Mouse (Mus musculus) kidney, embryonic 16.5 days (tissue): ENCODE measurements around the gene Apba1. TPM values are rescaled to one million over a fixed set of nuclear protein-coding genes. Genes with fewer than 3 reads are reported as not detected.

ENCODE experiments used
- ATAC-seq: fragments of 200-750 bp; cut with Nextera tagmentation; 2 replicates; pipeline ENCODE4 v1.8.0; 2017; ENCODE audit warnings: moderate TSS enrichment; ENCODE audit not compliant: low FRiP score, low TSS enrichment
- H3K27ac ChIP-seq: fragments of 300-500 bp; sonication (generic); 2 replicates; pipeline ENCODE4 v1.5.1; 2014; ENCODE audit warnings: low read length
- H3K27me3 ChIP-seq: fragments of 300-500 bp; sonication (generic); 2 replicates; pipeline ENCODE4 v1.6.1; 2014; ENCODE audit warnings: low read length, control low read depth, mixed read lengths; ENCODE audit not compliant: insufficient read depth
- H3K36me3 ChIP-seq: fragments of 300-500 bp; sonication (generic); 2 replicates; pipeline ENCODE4 v1.6.1; 2014; ENCODE audit warnings: low read length, control low read depth, mixed read lengths; ENCODE audit not compliant: insufficient read depth
- H3K4me1 ChIP-seq: fragments of 300-500 bp; sonication (generic); 2 replicates; pipeline ENCODE4 v1.6.1; 2014; ENCODE audit warnings: low read length, control low read depth, mixed read lengths; ENCODE audit not compliant: insufficient read depth
- H3K4me2 ChIP-seq: fragments of 300-500 bp; sonication (generic); replicated peaks from 2 replicates; pipeline ENCODE4 v1.6.1; 2014; ENCODE audit warnings: low read depth, low read length
- H3K4me3 ChIP-seq: fragments of 300-500 bp; sonication (generic); 2 replicates; pipeline ENCODE4 v1.5.1; 2014; ENCODE audit warnings: mild to moderate bottlenecking, low read length
- H3K9ac ChIP-seq: fragments of 300-500 bp; sonication (generic); replicated peaks from 2 replicates; pipeline ENCODE4 v1.6.1; 2014; ENCODE audit warnings: low read length
- H3K9me3 ChIP-seq: fragments of 300-500 bp; sonication (generic); 2 replicates; pipeline ENCODE4 v1.6.1; 2016; ENCODE audit warnings: low read length, control low read depth
- WGBS: fragments of 180-500 bp; shearing (Covaris S2); extraction: QIAGEN DNeasy Blood & Tissue Kit; methylation state at CpG from one replicate; pipeline ENCODE4 v1.1.7; 2014; 5-methylcytosine and 5-hydroxymethylcytosine counted together
- polyA plus RNA-seq: library from polyadenylated mRNA; unstranded; fragments of >200 nt; fragmentation: Nextera tagmentation; extraction: Ambion mirVana; gene quantifications from 2 replicates; pipeline ENCODE4 v1.2.1, GENCODE M21; 2015

Gene Apba1
- polyA plus RNA-seq, 1 experiment from 2014 or later, result 0.91 TPM

GRCm38 (mm10) chr19:23801174-23801573, 42.5 kb downstream of the Apba1 start:
- Histone ChIP-seq H3K9me3 (no peaks in the 10 kb centered on the region), H3K9ac (no peak overlapping the region), H3K27me3 (no peaks in the 10 kb centered on the region), H3K4me3 (no peak overlapping the region), H3K4me2 (no peak overlapping the region), H3K4me1 (no peaks in the 10 kb centered on the region), H3K27ac (no peak overlapping the region), H3K36me3 (no peaks in the 10 kb centered on the region)
- WGBS, result 69% methylated on average over 1 of the region's 1 CpGs
- no peak for ATAC-seq

- Histone ChIP-seq H3K4me3 (no peak overlapping the region), H3K4me1 (peaks cover 11% of the 10 kb centered on the region), H3K36me3 (no peaks in the 10 kb centered on the region), H3K9ac (no peak overlapping the region), H3K9me3 (no peaks in the 10 kb centered on the region), H3K4me2 (no peak overlapping the region), H3K27ac (no peak overlapping the region), H3K27me3 (no peaks in the 10 kb centered on the region)
- 63% methylated on average over 4 of the region's 4 CpGs for WGBS
- no peak for ATAC-seq
Observed at GRCm38 (mm10) chr19:23803221-23803870, 44.7 kb downstream of the Apba1 start.

GRCm38 (mm10) chr19:23806796-23807195, 48.1 kb downstream of the Apba1 start:
- peak; percentile 64; the same call in 1 of the 2 replicates for ATAC-seq
- peaks cover 18% of the 10 kb centered on the region for H3K4me1 ChIP-seq
- WGBS, result 28% methylated on average over 6 of the region's 6 CpGs
- no peak overlapping the region for H3K4me3 ChIP-seq
- no peaks in the 10 kb centered on the region for H3K36me3 ChIP-seq
- no peaks in the 10 kb centered on the region for H3K9me3 ChIP-seq
- H3K9ac ChIP-seq, result no peak overlapping the region
- 0 out of 2 replicates have a peak overlapping the region, but pooled peaks have one; percentile 11 for H3K27ac ChIP-seq
- H3K4me2 ChIP-seq, result no peak overlapping the region
- H3K27me3 ChIP-seq, result no peaks in the 10 kb centered on the region

GRCm38 (mm10) chr19:23807371-23807770, 48.7 kb downstream of the Apba1 start:
- H3K27me3 ChIP-seq, result no peaks in the 10 kb centered on the region
- H3K4me2 ChIP-seq, result no peak overlapping the region
- no peak overlapping the region for H3K9ac ChIP-seq
- peaks cover 18% of the 10 kb centered on the region for H3K4me1 ChIP-seq
- 57% methylated on average over 8 of the region's 8 CpGs for WGBS
- peak overlapping the region; percentile 31; the same call in 1 of the 2 replicates for H3K27ac ChIP-seq
- H3K4me3 ChIP-seq, result no peak overlapping the region
- ATAC-seq, result no peak
- H3K9me3 ChIP-seq, result no peaks in the 10 kb centered on the region
- no peaks in the 10 kb centered on the region for H3K36me3 ChIP-seq

GRCm38 (mm10) chr19:23809236-23809635, 50.5 kb downstream of the Apba1 start:
- no peak for ATAC-seq
- Histone ChIP-seq H3K9me3 (no peaks in the 10 kb centered on the region), H3K27ac (no peak overlapping the region), H3K36me3 (no peaks in the 10 kb centered on the region), H3K4me1 (peaks cover 18% of the 10 kb centered on the region), H3K27me3 (no peaks in the 10 kb centered on the region), H3K4me2 (no peak overlapping the region), H3K4me3 (no peak overlapping the region), H3K9ac (no peak overlapping the region)
- WGBS, result 58% methylated on average over 1 of the region's 1 CpGs

GRCm38 (mm10) chr19:23810512-23810911, 51.8 kb downstream of the Apba1 start:
- peak; percentile 36; the same call in 1 of the 2 replicates for ATAC-seq
- Histone ChIP-seq H3K4me1 (peaks cover 18% of the 10 kb centered on the region), H3K9ac (no peak overlapping the region), H3K4me3 (no peak overlapping the region), H3K9me3 (no peaks in the 10 kb centered on the region), H3K27me3 (no peaks in the 10 kb centered on the region), H3K4me2 (no peak overlapping the region), H3K27ac (no peak overlapping the region), H3K36me3 (no peaks in the 10 kb centered on the region)
- 35% methylated on average over 5 of the region's 5 CpGs for WGBS

- 55% methylated on average over 5 of the region's 5 CpGs for WGBS
- H3K4me2 ChIP-seq, result no peak overlapping the region
- H3K27ac ChIP-seq, result no peak overlapping the region
- no peaks in the 10 kb centered on the region for H3K36me3 ChIP-seq
- H3K9me3 ChIP-seq, result no peaks in the 10 kb centered on the region
- H3K9ac ChIP-seq, result no peak overlapping the region
- no peak overlapping the region for H3K4me3 ChIP-seq
- H3K27me3 ChIP-seq, result no peaks in the 10 kb centered on the region
- peaks cover 18% of the 10 kb centered on the region for H3K4me1 ChIP-seq
- ATAC-seq, result 0 out of 2 replicates have a peak, but pooled peaks have one; percentile 41
Observed at GRCm38 (mm10) chr19:23810976-23811375, 52.3 kb downstream of the Apba1 start.

- Histone ChIP-seq H3K9me3 (no peaks in the 10 kb centered on the region), H3K36me3 (no peaks in the 10 kb centered on the region), H3K4me1 (0 out of 2 replicates have a peak, but pooled peaks cover 3% of the 10 kb centered on the region), H3K4me2 (peak overlapping the region; percentile 17; the same call in 1 of the 2 replicates), H3K27me3 (no peaks in the 10 kb centered on the region), H3K4me3 (0 out of 2 replicates have a peak overlapping the region, but pooled peaks have one; percentile 6), H3K9ac (no peak overlapping the region), H3K27ac (no peak overlapping the region)
- ATAC-seq, result no peak
- WGBS, result 54% methylated on average over 13 of the region's 13 CpGs
Observed at GRCm38 (mm10) chr19:23816762-23817161, 58.1 kb downstream of the Apba1 start.

- WGBS, result 60% methylated on average over 6 of the region's 6 CpGs
- Histone ChIP-seq H3K27ac (no peak overlapping the region), H3K4me1 (0 out of 2 replicates have a peak, but pooled peaks cover 3% of the 10 kb centered on the region), H3K4me3 (no peak overlapping the region), H3K9ac (no peak overlapping the region), H3K36me3 (no peaks in the 10 kb centered on the region), H3K9me3 (no peaks in the 10 kb centered on the region), H3K4me2 (no peak overlapping the region), H3K27me3 (no peaks in the 10 kb centered on the region)
- ATAC-seq, result no peak
Observed at GRCm38 (mm10) chr19:23817196-23817595, 58.5 kb downstream of the Apba1 start.

GRCm38 (mm10) chr19:23819882-23820281, 61.2 kb downstream of the Apba1 start:
- WGBS, result 75% methylated on average over 8 of the region's 8 CpGs
- no peaks in the 10 kb centered on the region for H3K9me3 ChIP-seq
- no peak overlapping the region for H3K4me2 ChIP-seq
- H3K36me3 ChIP-seq, result no peaks in the 10 kb centered on the region
- no peaks in the 10 kb centered on the region for H3K27me3 ChIP-seq
- H3K27ac ChIP-seq, result no peak overlapping the region
- no peak overlapping the region for H3K4me3 ChIP-seq
- ATAC-seq, result no peak
- 0 out of 2 replicates have a peak, but pooled peaks cover 3% of the 10 kb centered on the region for H3K4me1 ChIP-seq
- no peak overlapping the region for H3K9ac ChIP-seq
